Mouse (Mus musculus) embryonic facial prominence, embryonic 12.5 days (tissue): Measurements from ENCODE around the gene Snw1. TPM values are rescaled to one million over a fixed set of nuclear protein-coding genes. Genes with fewer than 3 reads are reported as not detected.

Experiments
- ATAC-seq: fragments of 200-750 bp; cut with Nextera tagmentation; 2 replicates; pipeline ENCODE4 v1.8.0; 2017; ENCODE audit not compliant: insufficient number of reproducible peaks, insufficient read depth, low FRiP score, low TSS enrichment
- H3K27ac ChIP-seq: fragments of 300-500 bp; sonication (generic); 2 replicates; pipeline ENCODE4 v1.5.1; 2016; ENCODE audit warnings: mild to moderate bottlenecking
- H3K27me3 ChIP-seq: fragments of 300-500 bp; sonication (generic); 2 replicates; pipeline ENCODE4 v1.6.1; 2016; ENCODE audit warnings: mild to moderate bottlenecking, moderate library complexity
- H3K36me3 ChIP-seq: fragments of 300-500 bp; sonication (generic); 2 replicates; pipeline ENCODE4 v1.6.1; 2016; ENCODE audit warnings: mild to moderate bottlenecking
- H3K4me1 ChIP-seq: fragments of 300-500 bp; sonication (generic); 2 replicates; pipeline ENCODE4 v1.6.1; 2016
- H3K4me2 ChIP-seq: fragments of 300-500 bp; sonication (generic); replicated peaks from 2 replicates; pipeline ENCODE4 v1.6.1; 2016; ENCODE audit warnings: mild to moderate bottlenecking, moderate library complexity
- H3K4me3 ChIP-seq: fragments of 300-500 bp; sonication (generic); 2 replicates; pipeline ENCODE4 v1.5.1; 2016; ENCODE audit warnings: mild to moderate bottlenecking
- H3K9ac ChIP-seq: fragments of 300-500 bp; sonication (generic); 2 replicates; pipeline ENCODE4 v1.6.1; 2016; ENCODE audit warnings: mild to moderate bottlenecking, moderate library complexity
- H3K9me3 ChIP-seq: fragments of 300-500 bp; sonication (generic); 2 replicates; pipeline ENCODE4 v1.6.1; 2016; ENCODE audit warnings: mild to moderate bottlenecking, moderate library complexity
- WGBS: fragments of 180-500 bp; shearing (Covaris S2); methylation state at CpG from one replicate; pipeline ENCODE4 v1.1.7; 2016; 5-methylcytosine and 5-hydroxymethylcytosine counted together
- polyA plus RNA-seq: library from polyadenylated mRNA; unstranded; fragments of >200 nt; fragmentation: Nextera tagmentation; extraction: Ambion mirVana; gene quantifications from 2 replicates; pipeline ENCODE4 v1.2.1, GENCODE M21; 2016

The Snw1 gene
- polyA plus RNA-seq, 1 experiment from 2014 or later: 147 TPM

DNA sequence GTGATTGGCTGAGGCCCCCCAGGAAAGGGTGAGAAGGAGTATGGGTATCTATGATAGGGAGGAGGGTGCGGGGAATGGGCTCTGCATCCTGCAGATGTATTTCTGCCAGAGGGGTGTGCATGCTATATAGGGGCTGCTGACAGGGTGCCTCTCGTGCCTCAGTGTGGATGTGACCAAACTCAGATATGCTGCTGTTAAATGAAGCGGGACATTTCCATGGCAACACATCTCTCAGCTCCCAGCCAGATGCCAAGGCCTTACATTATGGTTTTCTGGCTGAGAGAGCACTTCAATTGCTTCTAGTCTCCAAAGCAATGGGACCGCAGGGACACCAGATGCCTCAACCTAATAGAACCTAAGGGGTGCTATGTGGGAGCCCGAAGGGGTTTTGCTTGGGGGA is 53.2 kb downstream of the Snw1 start:
- Histone ChIP-seq H3K4me2 (no peak overlapping the region), H3K9ac (no peak overlapping the region), H3K4me3 (no peak overlapping the region), H3K9me3 (no peaks in the 10 kb centered on the region), H3K36me3 (no peaks in the 10 kb centered on the region), H3K27me3 (no peaks in the 10 kb centered on the region), H3K27ac (no peak overlapping the region), H3K4me1 (no peaks in the 10 kb centered on the region)
- WGBS: 71% methylated on average over 5 of the region's 5 CpGs
- ATAC-seq: peak; percentile 73

- 35% methylated on average over 7 of the region's 7 CpGs for WGBS
- no peaks in the 10 kb centered on the region for H3K9me3 ChIP-seq
- H3K36me3 ChIP-seq: no peaks in the 10 kb centered on the region
- H3K4me1 ChIP-seq: no peaks in the 10 kb centered on the region
- no peak for ATAC-seq
- H3K27ac ChIP-seq: no peak overlapping the region
- no peak overlapping the region for H3K4me3 ChIP-seq
- no peak overlapping the region for H3K4me2 ChIP-seq
- H3K27me3 ChIP-seq: no peaks in the 10 kb centered on the region
- H3K9ac ChIP-seq: no peak overlapping the region
Observed at GRCm38 (mm10) chr12:87416690-87417089, 55.4 kb downstream of the Snw1 start.

- no peak overlapping the region for H3K4me3 ChIP-seq
- H3K9me3 ChIP-seq: no peaks in the 10 kb centered on the region
- H3K4me2 ChIP-seq: no peak overlapping the region
- WGBS: 76% methylated on average over 4 of the region's 4 CpGs
- ATAC-seq: no peak
- H3K27ac ChIP-seq: no peak overlapping the region
- no peak overlapping the region for H3K9ac ChIP-seq
- no peaks in the 10 kb centered on the region for H3K4me1 ChIP-seq
- no peaks in the 10 kb centered on the region for H3K36me3 ChIP-seq
- no peaks in the 10 kb centered on the region for H3K27me3 ChIP-seq
Observed at GRCm38 (mm10) chr12:87415358-87415757, 56.7 kb downstream of the Snw1 start.

- Histone ChIP-seq H3K4me1 (peaks cover under 1% of the 10 kb centered on the region; the same call in 1 of the 2 replicates), H3K4me3 (no peak overlapping the region), H3K27ac (no peak overlapping the region), H3K9ac (no peak overlapping the region), H3K36me3 (no peaks in the 10 kb centered on the region), H3K9me3 (no peaks in the 10 kb centered on the region), H3K4me2 (no peak overlapping the region), H3K27me3 (no peaks in the 10 kb centered on the region)
- WGBS: 17% methylated on average over 4 of the region's 4 CpGs
- ATAC-seq: no peak; the same call in 1 of the 2 replicates
Observed at GRCm38 (mm10) chr12:87413179-87413790, 58.8 kb downstream of the Snw1 start.

- Histone ChIP-seq H3K27ac (no peak overlapping the region), H3K9ac (no peak overlapping the region), H3K36me3 (no peaks in the 10 kb centered on the region), H3K4me1 (peaks cover 3% of the 10 kb centered on the region; the same call in 1 of the 2 replicates), H3K4me3 (no peak overlapping the region), H3K9me3 (no peaks in the 10 kb centered on the region), H3K27me3 (no peaks in the 10 kb centered on the region), H3K4me2 (no peak overlapping the region)
- ATAC-seq: no peak
- 51% methylated on average over 7 of the region's 7 CpGs for WGBS
Observed at GRCm38 (mm10) chr12:87410999-87411398, 61.1 kb downstream of the Snw1 start.

DNA sequence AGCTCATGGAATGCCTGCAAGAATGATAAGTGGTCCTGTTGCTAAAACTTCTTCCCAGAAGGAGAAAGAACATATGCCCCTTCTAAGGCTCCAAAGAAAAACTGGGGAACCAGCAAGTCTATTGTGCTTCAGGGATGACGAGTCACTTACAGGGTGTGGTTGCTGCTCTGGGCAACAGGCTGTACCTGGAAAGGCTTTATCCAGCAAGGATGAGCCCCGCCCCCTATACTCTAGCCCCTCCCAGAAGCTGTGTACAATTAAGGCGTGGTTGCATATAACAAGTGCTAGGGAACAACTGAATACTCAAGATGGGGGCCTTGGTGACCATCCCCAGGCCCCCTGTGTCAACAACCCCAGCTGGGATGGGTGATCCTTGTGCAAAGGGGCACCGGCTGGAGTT is 63.0 kb downstream of the Snw1 start:
- H3K27ac ChIP-seq: no peak overlapping the region
- H3K9ac ChIP-seq: no peak overlapping the region
- no peak overlapping the region for H3K4me2 ChIP-seq
- H3K9me3 ChIP-seq: no peaks in the 10 kb centered on the region
- H3K4me3 ChIP-seq: no peak overlapping the region
- 75% methylated on average over 4 of the region's 4 CpGs for WGBS
- no peak for ATAC-seq
- peaks cover 3% of the 10 kb centered on the region; the same call in 1 of the 2 replicates for H3K4me1 ChIP-seq
- H3K36me3 ChIP-seq: no peaks in the 10 kb centered on the region
- H3K27me3 ChIP-seq: no peaks in the 10 kb centered on the region

GRCm38 (mm10) chr12:87407869-87408605 is 64.0 kb downstream of the Snw1 start:
- Histone ChIP-seq H3K27me3 (no peaks in the 10 kb centered on the region), H3K9me3 (no peaks in the 10 kb centered on the region), H3K27ac (no peak overlapping the region), H3K4me2 (peak overlapping the region; percentile 33), H3K9ac (no peak overlapping the region), H3K4me3 (no peak overlapping the region), H3K4me1 (peaks cover 3% of the 10 kb centered on the region; the same call in 1 of the 2 replicates), H3K36me3 (no peaks in the 10 kb centered on the region)
- 33% methylated on average over 21 of the region's 21 CpGs for WGBS
- no peak for ATAC-seq

- H3K4me2 ChIP-seq: no peak overlapping the region
- H3K4me3 ChIP-seq: no peak overlapping the region
- no peak overlapping the region for H3K27ac ChIP-seq
- no peak for ATAC-seq
- no peak overlapping the region for H3K9ac ChIP-seq
- H3K9me3 ChIP-seq: no peaks in the 10 kb centered on the region
- peaks cover 3% of the 10 kb centered on the region; the same call in 1 of the 2 replicates for H3K4me1 ChIP-seq
- no peaks in the 10 kb centered on the region for H3K27me3 ChIP-seq
- 68% methylated on average over 3 of the region's 3 CpGs for WGBS
- H3K36me3 ChIP-seq: no peaks in the 10 kb centered on the region
Observed at GRCm38 (mm10) chr12:87405721-87406120, 66.4 kb downstream of the Snw1 start.

DNA sequence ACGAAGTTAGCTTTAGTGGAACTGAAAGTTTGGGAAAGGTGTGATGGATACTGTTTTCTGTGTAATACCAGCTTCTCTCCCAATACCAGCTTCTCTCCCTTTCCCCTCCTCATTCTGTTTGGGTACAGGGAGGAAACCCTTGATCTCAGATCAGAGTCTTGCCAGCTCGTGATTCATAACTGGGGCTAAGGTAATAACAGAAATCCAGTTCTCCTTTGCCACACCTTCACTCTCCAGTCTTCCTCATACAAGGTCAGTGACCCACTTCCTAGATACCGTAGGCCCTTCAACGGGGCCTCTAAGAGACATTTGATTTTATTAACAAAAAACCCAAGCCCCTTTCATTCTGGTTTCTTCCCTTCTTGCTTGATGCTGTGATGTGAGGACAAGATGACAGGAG is 66.9 kb downstream of the Snw1 start:
- no peak overlapping the region for H3K4me3 ChIP-seq
- H3K36me3 ChIP-seq: no peaks in the 10 kb centered on the region
- no peaks in the 10 kb centered on the region for H3K9me3 ChIP-seq
- H3K4me2 ChIP-seq: no peak overlapping the region
- H3K27ac ChIP-seq: no peak overlapping the region
- H3K27me3 ChIP-seq: no peaks in the 10 kb centered on the region
- ATAC-seq: no peak
- 81% methylated on average over 4 of the region's 4 CpGs for WGBS
- no peak overlapping the region for H3K9ac ChIP-seq
- H3K4me1 ChIP-seq: peaks cover 3% of the 10 kb centered on the region; the same call in 1 of the 2 replicates

- no peak overlapping the region for H3K9ac ChIP-seq
- 43% methylated on average over 6 of the region's 6 CpGs for WGBS
- H3K9me3 ChIP-seq: no peaks in the 10 kb centered on the region
- H3K36me3 ChIP-seq: no peaks in the 10 kb centered on the region
- no peak overlapping the region for H3K27ac ChIP-seq
- H3K4me2 ChIP-seq: no peak overlapping the region
- no peaks in the 10 kb centered on the region for H3K27me3 ChIP-seq
- H3K4me1 ChIP-seq: no peaks in the 10 kb centered on the region
- ATAC-seq: no peak
- no peak overlapping the region for H3K4me3 ChIP-seq
Observed at GRCm38 (mm10) chr12:87401883-87402282, 70.2 kb downstream of the Snw1 start.

GRCm38 (mm10) chr12:87399119-87399819 is 72.8 kb downstream of the Snw1 start:
- no peak for ATAC-seq
- WGBS: 83% methylated on average over 10 of the region's 10 CpGs

More at GRCm38 (mm10) chr12:87399119-87399819, 72.8 kb downstream of the Snw1 start:
- no peak overlapping the region for H3K4me2 ChIP-seq
- no peak overlapping the region for H3K4me3 ChIP-seq
- H3K27ac ChIP-seq: no peak overlapping the region
- no peak overlapping the region for H3K9ac ChIP-seq
- no peaks in the 10 kb centered on the region for H3K36me3 ChIP-seq
- no peaks in the 10 kb centered on the region for H3K9me3 ChIP-seq
- no peaks in the 10 kb centered on the region for H3K4me1 ChIP-seq
- no peaks in the 10 kb centered on the region for H3K27me3 ChIP-seq
